Mouse (Mus musculus): ENCODE results near the gene Anapc7. TPM values are rescaled to one million over a fixed set of nuclear protein-coding genes. Genes with fewer than 3 reads are reported as not detected.
"Not testable (repeated sequence)": the region's sequence is repeated elsewhere in the genome, so short reads cannot be mapped to it uniquely, and the experiment has no call there.

The Anapc7 gene
- polyA plus RNA-seq, 1 experiment from 2014 or later: 22.8 TPM

GRCm38 (mm10) chr5:122477492-122477891 lies 56.0 kb downstream of the Anapc7 start:
- H3K27me3 ChIP-seq (replicated peaks; ENCODE audit: control insufficient read depth, insufficient read depth, low read length): no peaks in the 10 kb centered on the region
- no peak for TF ChIP-seq CTCF (IDR thresholded peaks at IDR 0.05; ENCODE audit: low read depth)
- H3K9me3 ChIP-seq (ENCODE audit: control insufficient read depth): no peaks in the 10 kb centered on the region
- no peaks in the 10 kb centered on the region for H3K4me1 ChIP-seq (replicated peaks; ENCODE audit: control insufficient read depth, insufficient read depth, low read length)
- no peak overlapping the region for H3K4me2 ChIP-seq (replicated peaks; ENCODE audit: low read depth)
- H3K27ac ChIP-seq (ENCODE audit: low read depth, low read length): no peak overlapping the region
- no peak for ATAC-seq
- no peak overlapping the region for H3K9ac ChIP-seq (ENCODE audit: low read depth, low read length)
- H3K36me3 ChIP-seq (ENCODE audit: control insufficient read depth, insufficient read depth): peaks cover 64% of the 10 kb centered on the region
- WGBS: 87% methylated on average over 3 of the region's 3 CpGs
- H3K4me3 ChIP-seq (ENCODE audit: low read depth, low read length): no peak overlapping the region

GRCm38 (mm10) chr5:122479131-122479530 lies 57.6 kb downstream of the Anapc7 start:
- no peak overlapping the region for H3K27ac ChIP-seq (ENCODE audit: low read depth, low read length)

GRCm38 (mm10) chr5:122481844-122482243 lies 60.4 kb downstream of the Anapc7 start:
- no peaks in the 10 kb centered on the region for H3K9me3 ChIP-seq (ENCODE audit: control insufficient read depth)
- no peak overlapping the region for H3K4me2 ChIP-seq (replicated peaks; ENCODE audit: low read depth)
- no peak for TF ChIP-seq CTCF (IDR thresholded peaks at IDR 0.05; ENCODE audit: low read depth)
- H3K27me3 ChIP-seq (replicated peaks; ENCODE audit: control insufficient read depth, insufficient read depth, low read length): no peaks in the 10 kb centered on the region
- 68% methylated on average over 5 of the region's 5 CpGs for WGBS
- H3K4me1 ChIP-seq (replicated peaks; ENCODE audit: control insufficient read depth, insufficient read depth, low read length): no peaks in the 10 kb centered on the region
- H3K36me3 ChIP-seq (ENCODE audit: control insufficient read depth, insufficient read depth): peaks cover 56% of the 10 kb centered on the region
- H3K27ac ChIP-seq (ENCODE audit: low read depth, low read length): no peak overlapping the region
- no peak overlapping the region for H3K4me3 ChIP-seq (ENCODE audit: low read depth, low read length)
- no peak overlapping the region for H3K9ac ChIP-seq (ENCODE audit: low read depth, low read length)
- no peak for ATAC-seq

More at GRCm38 (mm10) chr5:122479131-122479530, 57.6 kb downstream of the Anapc7 start:
- Histone ChIP-seq H3K4me1 (replicated peaks; ENCODE audit: control insufficient read depth, insufficient read depth, low read length) (no peaks in the 10 kb centered on the region), H3K4me3 (ENCODE audit: low read depth, low read length) (no peak overlapping the region), H3K36me3 (ENCODE audit: control insufficient read depth, insufficient read depth) (peaks cover 62% of the 10 kb centered on the region), H3K9me3 (ENCODE audit: control insufficient read depth) (no peaks in the 10 kb centered on the region), H3K27me3 (replicated peaks; ENCODE audit: control insufficient read depth, insufficient read depth, low read length) (no peaks in the 10 kb centered on the region), H3K4me2 (replicated peaks; ENCODE audit: low read depth) (no peak overlapping the region), H3K9ac (ENCODE audit: low read depth, low read length) (no peak overlapping the region)
- 67% methylated on average over 2 of the region's 2 CpGs for whole genome bisulfite sequencing
- TF ChIP-seq CTCF (IDR thresholded peaks at IDR 0.05; ENCODE audit: low read depth): no peak
- ATAC-seq: no peak

GRCm38 (mm10) chr5:122482733-122483391 lies 61.4 kb downstream of the Anapc7 start:
- ATAC-seq: no peak
- WGBS: 77% methylated on average over 6 of the region's 6 CpGs
- no peaks in the 10 kb centered on the region for H3K27me3 ChIP-seq (replicated peaks; ENCODE audit: control insufficient read depth, insufficient read depth, low read length)
- no peaks in the 10 kb centered on the region for H3K9me3 ChIP-seq (ENCODE audit: control insufficient read depth)
- H3K27ac ChIP-seq (ENCODE audit: low read depth, low read length): no peak overlapping the region
- no peaks in the 10 kb centered on the region for H3K4me1 ChIP-seq (replicated peaks; ENCODE audit: control insufficient read depth, insufficient read depth, low read length)
- peaks cover 53% of the 10 kb centered on the region for H3K36me3 ChIP-seq (ENCODE audit: control insufficient read depth, insufficient read depth)
- no peak overlapping the region for H3K4me3 ChIP-seq (ENCODE audit: low read depth, low read length)
- H3K4me2 ChIP-seq (replicated peaks; ENCODE audit: low read depth): no peak overlapping the region
- no peak overlapping the region for H3K9ac ChIP-seq (ENCODE audit: low read depth, low read length)
- no peak for TF ChIP-seq CTCF (IDR thresholded peaks at IDR 0.05; ENCODE audit: low read depth)

- H3K4me1 ChIP-seq (replicated peaks; ENCODE audit: control insufficient read depth, insufficient read depth, low read length); H3K4me3 ChIP-seq (ENCODE audit: low read depth, low read length); H3K27me3 ChIP-seq (replicated peaks; ENCODE audit: control insufficient read depth, insufficient read depth, low read length); H3K9ac ChIP-seq (ENCODE audit: low read depth, low read length); H3K9me3 ChIP-seq (ENCODE audit: control insufficient read depth); H3K27ac ChIP-seq (ENCODE audit: low read depth, low read length); H3K4me2 ChIP-seq (replicated peaks; ENCODE audit: low read depth); ATAC-seq: not testable (repeated sequence)
- H3K36me3 ChIP-seq (ENCODE audit: control insufficient read depth, insufficient read depth): peaks cover 64% of the 10 kb centered on the region
- WGBS: 80% methylated on average over 5 of the region's 5 CpGs
Measured at GRCm38 (mm10) chr5:122486243-122486642, 64.8 kb downstream of the Anapc7 start.

- Histone ChIP-seq H3K27ac (ENCODE audit: low read depth, low read length) (no peak overlapping the region), H3K9me3 (ENCODE audit: control insufficient read depth) (no peaks in the 10 kb centered on the region), H3K27me3 (replicated peaks; ENCODE audit: control insufficient read depth, insufficient read depth, low read length) (no peaks in the 10 kb centered on the region), H3K36me3 (ENCODE audit: control insufficient read depth, insufficient read depth) (peaks cover 61% of the 10 kb centered on the region), H3K4me1 (replicated peaks; ENCODE audit: control insufficient read depth, insufficient read depth, low read length) (no peaks in the 10 kb centered on the region), H3K4me2 (replicated peaks; ENCODE audit: low read depth) (no peak overlapping the region), H3K9ac (ENCODE audit: low read depth, low read length) (no peak overlapping the region), H3K4me3 (ENCODE audit: low read depth, low read length) (no peak overlapping the region)
- no peak for TF ChIP-seq CTCF (IDR thresholded peaks at IDR 0.05; ENCODE audit: low read depth)
- WGBS: 84% methylated on average over 6 of the region's 6 CpGs
- ATAC-seq: no peak
Measured at GRCm38 (mm10) chr5:122487825-122488224, 66.3 kb downstream of the Anapc7 start.
